Mouse (Mus musculus) small intestine, adult 2 months (tissue): ENCODE measurements around the gene Ddx23.

Source experiments
- CTCF ChIP-seq: fragments of 200-500 bp; IDR thresholded peaks from 2 replicates; pipeline ENCODE4 v1.5.1; 2012; ENCODE audit warnings: low read depth, mild to moderate bottlenecking, control low read depth, inconsistent platforms, low read length, moderate library complexity, mixed read lengths; ENCODE audit not compliant: insufficient replicate concordance, insufficient read length; ENCODE audit errors: extremely low read depth
- POLR2A ChIP-seq: fragments of 200-500 bp; IDR thresholded peaks from 2 replicates; pipeline ENCODE4 v1.6.1; 2012; ENCODE audit warnings: low read depth, mild to moderate bottlenecking, control low read depth, inconsistent platforms, low read length, moderate library complexity

DNA sequence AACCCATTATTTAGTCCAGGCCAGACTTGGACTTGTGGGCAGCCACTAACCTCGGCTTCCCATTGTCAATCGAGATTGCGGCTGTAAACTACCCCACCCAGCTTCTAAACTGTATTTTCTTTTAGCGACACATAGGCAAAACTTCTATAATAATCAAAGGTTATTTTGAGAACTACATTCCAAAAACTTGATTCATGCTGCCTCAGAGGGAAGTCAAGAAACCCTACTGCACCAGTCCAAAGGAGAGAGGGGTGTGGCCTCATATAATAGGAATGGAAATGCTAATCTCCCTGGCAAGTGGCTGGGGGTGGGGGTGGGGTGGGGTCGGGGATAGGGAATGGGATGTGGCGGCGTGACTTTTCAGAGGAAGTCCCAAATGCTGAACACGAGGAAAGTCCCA is 36.6 kb downstream of the Ddx23 start:
- no peak for TF ChIP-seq POLR2A
- TF ChIP-seq CTCF = no peak
